Mouse (Mus musculus): ENCODE results near the gene Atp6ap1.

The Atp6ap1 gene

DNA sequence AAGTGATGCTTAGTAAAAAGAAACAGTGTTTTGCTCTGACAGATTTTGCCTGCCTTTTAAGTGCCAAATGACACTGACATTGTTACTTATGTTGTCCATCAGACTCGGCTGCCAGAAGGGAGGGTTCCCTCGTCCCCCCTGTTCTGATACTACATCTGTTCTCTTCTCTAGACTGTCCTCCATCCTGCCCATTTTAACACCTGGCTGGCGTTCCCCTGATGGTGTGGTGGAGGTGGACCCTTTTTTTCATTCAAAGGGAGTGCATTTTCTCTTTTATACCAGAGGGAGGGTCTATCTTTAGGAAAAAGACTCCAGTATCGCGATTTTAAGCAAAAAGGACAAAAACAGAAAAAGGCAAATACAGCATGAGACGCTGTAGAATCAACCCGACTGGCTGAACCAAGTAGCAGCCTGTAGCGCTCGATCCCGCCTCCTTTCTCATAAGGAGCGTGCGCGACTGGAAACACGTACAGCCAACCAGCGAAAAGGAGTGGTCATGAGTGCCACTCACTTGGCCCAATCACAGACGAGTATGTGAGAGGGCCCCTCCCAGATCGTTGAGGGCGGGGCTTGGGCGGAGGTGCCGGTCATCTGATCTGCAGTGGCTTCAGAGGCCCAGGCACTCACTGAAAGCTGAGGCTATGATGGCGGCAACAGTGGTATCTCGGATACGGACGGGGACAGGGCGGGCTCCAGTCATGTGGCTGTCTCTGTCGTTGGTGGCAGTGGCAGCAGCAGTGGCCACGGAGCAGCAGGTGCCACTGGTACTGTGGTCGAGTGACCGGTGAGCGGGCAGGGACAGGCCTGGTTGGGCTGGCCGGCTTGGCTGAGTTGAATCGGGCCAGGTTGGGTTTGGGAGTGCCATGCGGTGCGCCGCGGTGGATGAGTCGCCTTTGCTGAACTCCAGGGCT, at the start of gene Atp6ap1:
TSS of gene Atp6ap1 (plus strand) at position 560 of the 911 bp plus-strand sequence.
- peak; percentile 94 for DNase-seq (ENCODE audit: extremely low read depth, insufficient read length, low spot score)

DNA sequence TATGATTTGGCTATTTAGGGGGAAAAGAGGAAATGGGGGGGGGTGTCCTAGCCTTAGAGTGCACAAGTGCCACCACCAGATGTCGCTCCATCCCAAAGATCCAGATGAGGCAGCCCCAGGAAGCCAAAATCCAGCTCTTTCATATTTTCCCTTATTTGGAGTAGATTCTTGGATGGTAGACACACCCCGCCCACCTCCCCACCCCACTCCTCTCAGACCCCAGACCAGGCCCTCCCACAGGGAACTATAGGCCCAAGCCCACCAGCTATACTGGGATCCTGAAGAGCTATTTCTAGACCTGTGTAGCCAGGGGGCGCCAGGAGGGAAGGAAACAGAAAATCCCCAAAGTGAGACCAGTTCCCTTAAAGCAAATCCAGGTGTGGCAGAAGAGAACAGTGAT, 48.2 kb upstream of the Atp6ap1 start:
- peak; percentile 56 for DNase-seq (ENCODE audit: extremely low read depth, insufficient read length, low spot score)

DNA sequence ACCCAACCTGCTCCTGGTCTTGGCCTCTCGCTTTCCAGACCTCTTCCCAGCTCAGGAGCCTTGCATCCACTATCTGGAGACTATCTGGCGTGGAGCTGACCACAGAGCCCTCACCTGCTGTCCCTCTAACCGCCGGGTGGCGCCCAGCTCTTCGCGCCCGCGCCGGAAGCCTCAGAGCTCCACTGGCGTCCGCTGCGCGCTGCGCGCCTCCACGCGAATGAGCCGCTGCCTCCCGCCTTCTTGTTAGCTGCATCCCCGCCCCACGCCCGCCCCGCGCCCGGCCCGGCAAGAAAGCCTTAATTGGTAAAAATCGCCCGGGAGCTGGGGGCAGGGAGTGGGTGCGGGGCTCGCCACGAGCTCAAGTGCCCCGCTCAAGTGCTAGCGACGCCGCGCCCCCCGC, 47.3 kb upstream of the Atp6ap1 start, which contains the start of gene Flna:
TSS of gene Flna (minus strand) at position 206 of the 400 bp plus-strand sequence.
- peak; percentile 82 for DNase-seq (ENCODE audit: extremely low read depth, insufficient read length, low spot score)

DNA sequence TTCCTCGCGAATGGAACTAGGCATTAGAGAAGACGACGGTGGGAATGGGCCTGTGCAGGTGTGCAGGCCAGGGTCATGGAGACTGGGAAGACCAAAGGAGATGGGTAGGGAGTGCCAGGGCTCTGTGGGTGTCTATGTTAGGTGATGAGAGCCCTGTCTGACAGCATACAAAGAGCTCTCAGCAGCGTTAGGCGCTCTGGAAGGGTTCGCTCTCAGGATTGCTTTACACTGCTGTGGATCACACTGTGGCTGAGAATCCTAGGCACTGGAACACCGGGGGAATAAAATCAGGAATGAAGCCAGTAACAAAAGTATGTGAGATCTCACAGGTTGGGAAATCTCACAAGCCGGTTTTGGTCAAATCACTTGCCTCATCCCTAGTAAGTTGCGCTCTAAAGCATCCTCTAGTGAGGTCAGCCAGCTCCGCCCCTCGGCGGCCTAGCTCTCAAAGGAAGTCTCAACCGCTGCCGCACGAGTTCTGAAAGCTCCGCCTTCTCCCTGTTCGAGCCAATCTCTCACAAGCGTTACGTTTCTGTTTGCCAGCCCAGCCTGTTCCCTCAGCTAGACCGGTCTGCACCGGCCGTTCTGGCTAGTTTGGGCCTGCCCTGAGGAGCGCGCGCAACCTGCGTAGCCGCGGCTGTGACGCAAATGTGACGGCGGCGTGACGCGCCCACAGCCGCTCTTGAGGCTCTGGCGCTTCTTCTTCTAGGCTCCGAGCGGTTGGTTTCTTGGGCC, 42.6 kb upstream of the Atp6ap1 start, which contains the start of gene Emd:
TSS of gene Emd (plus strand) at position 535 of the 735 bp plus-strand sequence.
- peak; percentile 93 for DNase-seq (ENCODE audit: extremely low read depth, insufficient read length, low spot score)

DNA sequence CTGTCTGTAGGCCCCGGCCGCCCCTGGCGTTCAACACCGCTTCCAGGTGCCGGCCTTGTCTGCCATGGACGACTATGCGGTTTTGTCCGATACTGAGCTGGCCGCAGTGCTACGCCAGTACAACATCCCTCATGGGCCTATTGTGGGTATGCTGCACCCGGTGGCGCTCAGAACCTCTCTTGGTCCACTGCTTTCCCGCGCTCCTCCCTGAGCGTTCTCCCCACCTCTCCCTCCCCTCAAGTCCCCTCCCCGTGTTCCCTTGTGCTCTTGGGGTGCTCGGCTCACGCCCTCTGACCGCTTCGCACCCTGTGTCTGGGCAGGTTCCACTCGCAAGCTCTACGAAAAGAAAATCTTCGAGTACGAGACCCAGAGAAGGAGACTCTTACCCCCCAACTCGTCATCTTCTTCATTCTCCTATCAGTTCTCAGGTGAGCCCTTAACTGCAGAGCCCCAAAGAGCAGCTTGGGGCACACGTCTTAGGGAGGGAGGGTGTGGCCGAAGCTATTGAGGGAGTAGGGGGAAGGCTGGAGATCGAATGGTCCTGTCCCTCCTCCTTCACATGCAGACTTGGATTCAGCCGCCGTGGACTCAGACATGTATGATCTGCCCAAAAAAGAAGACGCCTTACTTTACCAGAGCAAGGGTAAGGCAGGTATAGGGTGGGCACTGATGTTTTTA, 41.9 kb upstream of the Atp6ap1 start:
- no peak for DNase-seq (ENCODE audit: extremely low read depth, insufficient read length, low spot score)

DNA sequence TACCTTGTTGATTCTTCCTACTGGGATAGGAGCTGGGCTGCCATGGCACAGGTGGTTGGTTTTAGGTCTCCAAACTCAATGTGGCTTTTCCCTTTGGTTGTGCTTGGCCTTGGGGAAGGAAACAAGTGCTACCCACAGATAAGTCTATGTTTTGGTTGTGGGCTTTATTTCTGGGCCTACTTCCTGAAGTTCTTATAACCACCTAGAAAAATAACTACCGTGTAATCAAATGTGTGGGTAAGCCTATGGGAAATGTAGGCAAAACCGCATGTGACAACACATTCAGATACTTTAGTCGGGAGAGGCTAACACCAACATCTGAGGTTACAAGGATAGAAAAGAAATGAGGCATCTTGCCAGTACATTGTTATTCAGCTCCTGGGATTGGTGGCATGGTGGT, 39.2 kb upstream of the Atp6ap1 start:
- no peak for DNase-seq (ENCODE audit: extremely low read depth, insufficient read length, low spot score)

DNA sequence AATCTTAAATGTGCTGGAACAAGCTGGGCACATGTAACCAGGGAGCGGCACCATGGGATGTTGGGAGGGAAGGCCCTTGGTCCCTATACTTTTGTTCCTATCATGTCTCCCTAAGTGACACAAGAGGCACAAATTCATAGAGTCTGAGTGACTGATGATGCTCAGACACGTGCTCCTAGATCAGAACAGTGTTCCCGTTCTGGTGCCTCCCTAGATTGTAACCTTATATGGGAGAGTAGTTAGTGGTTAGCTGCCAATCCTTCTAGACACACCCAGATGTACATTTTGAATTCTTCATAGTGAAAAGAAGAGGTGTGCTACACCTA, 27.2 kb upstream of the Atp6ap1 start:
- DNase-seq (ENCODE audit: extremely low read depth, insufficient read length, low spot score) = no peak

DNA sequence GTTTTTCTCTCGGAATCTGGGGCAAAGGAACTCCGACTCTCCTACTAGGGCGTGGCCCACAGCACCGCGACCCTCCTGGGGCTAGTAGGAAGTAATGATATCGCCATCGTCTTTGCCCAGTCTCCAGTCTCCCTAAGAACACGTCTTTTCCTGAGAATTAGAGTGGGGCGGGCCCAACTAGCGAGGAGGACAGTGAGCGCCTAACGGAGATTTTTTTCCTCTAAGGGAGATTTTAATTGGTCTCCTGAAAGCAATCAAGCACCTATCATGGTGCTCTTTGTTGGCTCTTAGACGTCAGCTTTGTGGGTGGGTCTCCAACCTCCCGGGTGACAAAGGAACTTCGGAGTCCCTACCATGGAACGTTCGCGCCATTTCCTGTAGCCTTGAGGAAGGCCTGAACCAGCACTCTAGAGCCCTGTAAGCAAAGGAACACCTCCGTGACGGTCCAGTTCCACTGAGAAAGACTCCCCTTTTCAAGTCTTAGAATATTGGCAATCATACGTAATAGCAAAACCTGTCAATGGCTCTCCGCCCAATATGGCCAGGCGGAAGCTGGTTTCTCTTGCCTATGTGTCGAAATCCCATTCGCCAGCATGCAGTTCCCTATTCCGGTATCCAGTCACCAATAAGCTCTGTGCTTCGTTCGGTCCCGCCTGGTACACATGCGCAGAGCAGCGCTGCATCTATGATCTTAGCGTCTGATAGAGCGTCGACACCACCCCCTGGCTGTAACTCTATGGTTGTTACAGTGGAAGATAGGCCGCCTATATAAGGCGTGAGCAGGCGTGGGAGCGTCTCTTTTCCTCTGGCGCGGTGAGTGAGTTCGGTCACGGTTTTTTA, 26.6 kb upstream of the Atp6ap1 start, which contains the start of gene Rpl10:
TSS of gene Rpl10 (plus strand) at position 751 of the 840 bp plus-strand sequence.
- DNase-seq (ENCODE audit: extremely low read depth, insufficient read length, low spot score) = peak; percentile 86

DNA sequence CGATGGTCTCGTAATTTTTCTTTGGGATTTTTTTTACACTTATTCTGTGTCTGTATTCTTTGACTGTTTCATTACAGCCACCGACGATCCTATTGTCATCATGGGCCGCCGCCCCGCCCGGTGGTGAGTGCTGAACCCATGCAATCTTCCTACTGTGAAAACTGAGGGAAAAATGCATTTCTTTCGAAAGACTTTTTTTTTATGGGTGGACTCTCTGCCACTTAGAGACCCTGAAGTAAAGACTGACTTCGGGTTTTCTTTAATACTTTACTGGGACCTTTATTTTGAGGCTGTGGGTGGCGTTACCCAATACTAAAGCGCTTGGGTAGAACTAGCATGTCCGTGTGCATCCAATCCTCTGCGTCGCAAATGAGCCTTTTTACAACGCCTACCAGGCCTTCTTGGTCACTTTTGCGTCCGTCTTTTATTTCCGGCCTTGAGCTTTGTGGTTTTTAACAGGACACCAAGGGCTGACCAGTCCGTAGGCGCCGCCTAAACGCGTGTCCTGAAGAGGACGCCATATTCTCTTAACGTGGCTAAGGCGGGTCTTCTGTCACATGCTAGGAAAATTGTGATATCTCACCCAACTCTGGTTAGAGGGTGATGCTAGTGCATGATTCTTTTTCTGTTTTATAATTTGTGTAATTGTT, 25.9 kb upstream of the Atp6ap1 start:
- DNase-seq (ENCODE audit: extremely low read depth, insufficient read length, low spot score) = peak; percentile 50

DNA sequence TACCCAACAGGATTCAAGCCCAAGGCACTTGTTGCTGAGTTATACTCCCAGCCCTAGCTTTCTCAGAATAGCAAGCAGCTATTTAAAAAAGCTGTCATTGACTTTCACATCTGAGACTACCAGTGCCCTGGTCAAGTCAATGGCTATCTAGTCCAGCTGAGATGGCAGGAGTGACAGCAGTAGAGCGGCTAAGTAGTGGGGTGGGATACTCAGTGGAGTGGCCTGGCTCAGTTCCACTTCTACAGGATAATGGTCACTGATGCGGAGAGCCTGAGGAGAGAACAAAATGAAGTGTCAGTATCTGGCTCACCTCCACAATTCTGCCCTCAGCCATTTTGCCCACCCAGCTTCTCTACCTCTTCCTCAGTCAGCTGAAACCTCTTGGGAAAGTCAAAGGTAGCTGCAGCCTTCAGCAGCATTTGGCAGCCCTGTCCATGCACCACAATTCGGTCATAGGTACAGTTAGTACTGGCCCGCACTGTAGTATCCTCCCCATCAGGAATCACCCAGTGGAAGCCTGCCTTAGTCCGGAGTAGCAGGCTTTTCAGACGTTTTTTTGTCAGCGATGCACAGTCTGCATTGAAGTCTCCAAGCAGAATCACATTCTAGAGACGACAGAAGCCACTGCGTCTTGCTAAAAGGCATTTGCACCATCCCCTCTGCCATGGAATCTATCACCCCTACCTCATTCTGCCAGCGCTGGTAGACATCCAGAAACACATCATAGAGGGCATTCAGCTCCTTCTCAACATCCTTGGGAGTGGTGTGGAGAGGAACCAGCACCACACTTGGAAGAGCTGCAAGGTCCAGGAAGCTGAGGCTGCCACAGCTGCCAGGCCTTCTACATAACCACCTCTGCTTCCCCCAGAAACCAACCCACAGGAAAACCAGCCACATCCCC, 23.2 kb upstream of the Atp6ap1 start:
- peak; percentile 38 for DNase-seq (ENCODE audit: extremely low read depth, insufficient read length, low spot score)

DNA sequence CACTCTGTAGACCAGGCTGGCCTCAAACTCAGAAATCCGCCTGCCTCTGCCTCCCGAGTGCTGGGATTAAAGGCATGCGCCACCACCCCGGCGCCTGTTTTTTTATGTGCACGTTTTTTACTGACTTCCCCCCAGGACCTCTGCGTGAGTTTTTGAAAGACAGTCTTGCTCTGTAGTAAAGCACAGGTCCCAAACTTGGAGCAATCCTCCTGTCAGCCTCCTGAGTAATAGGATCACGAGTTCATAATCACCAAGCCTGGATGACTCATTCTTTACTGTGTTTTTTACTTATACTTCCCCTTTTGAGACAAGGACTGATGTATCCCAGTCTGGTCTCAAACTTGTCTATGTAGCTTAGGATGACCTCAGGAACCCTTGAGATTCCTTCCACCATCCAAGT, 19.0 kb upstream of the Atp6ap1 start:
- DNase-seq (ENCODE audit: extremely low read depth, insufficient read length, low spot score) = no peak

DNA sequence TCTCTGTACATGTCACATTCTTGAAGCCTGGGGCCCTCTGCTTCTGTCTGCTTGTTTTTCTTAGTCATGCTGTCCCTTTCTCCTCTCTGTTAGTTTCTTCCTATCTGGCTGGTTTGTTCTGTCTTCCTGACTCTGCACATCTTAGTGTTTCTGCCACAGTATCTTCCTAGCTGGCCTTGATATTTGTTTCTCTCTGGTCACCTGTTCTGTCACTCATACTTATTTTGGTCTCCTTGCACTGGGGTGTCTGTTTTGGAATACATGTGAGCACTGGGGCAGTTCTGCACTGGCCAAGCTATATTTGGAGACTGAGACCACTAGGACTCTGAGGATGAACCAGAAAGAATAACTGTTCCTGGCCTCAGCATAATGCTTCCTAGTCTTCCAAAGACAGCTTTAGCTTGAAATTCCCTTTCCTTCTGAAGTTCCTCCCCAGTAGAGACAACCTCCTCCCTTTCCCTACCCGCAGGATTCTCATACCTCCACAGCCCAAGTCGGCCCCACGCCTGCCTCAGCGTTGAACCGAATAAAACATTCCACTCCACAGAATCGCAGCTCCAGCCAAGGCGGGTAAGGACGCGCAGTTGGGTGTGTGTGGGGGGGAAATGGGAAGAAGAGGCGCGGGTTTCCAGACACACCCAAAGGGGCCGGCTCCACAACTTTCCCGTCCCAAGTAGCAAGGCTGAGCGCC, 15.7 kb upstream of the Atp6ap1 start:
- no peak for DNase-seq (ENCODE audit: extremely low read depth, insufficient read length, low spot score)

DNA sequence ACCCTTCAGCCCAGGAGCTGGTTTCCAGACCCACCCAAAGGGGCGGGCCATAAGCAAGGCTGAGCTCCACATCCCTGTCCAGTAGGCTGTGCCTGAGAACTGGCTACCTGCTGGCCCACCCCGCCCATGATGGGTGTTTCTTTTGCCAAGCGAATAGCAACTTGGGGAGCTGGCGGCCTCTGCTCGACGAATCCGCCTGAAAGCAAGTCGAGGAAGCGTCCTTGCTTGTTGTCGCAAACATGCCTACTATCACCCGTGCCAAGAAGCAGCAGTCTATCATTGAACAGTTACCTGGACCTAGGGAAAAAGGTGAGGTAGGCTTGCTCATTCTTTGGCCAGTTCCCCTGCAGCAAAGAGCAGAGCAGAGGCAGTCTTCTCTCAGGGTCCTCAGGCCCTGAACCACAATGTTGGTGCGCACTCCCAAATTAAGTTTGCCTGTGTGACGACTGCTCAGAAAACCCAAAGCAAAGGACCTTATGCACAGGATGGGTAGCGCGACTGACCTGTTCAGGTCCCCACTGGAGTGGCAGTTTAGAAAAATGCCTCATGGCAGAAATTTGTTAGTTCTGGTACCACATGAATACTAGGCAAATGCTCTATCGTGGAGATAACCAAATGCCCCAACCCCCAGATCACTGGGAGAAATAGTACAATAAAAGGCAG, 15.0 kb upstream of the Atp6ap1 start, which contains the start of the genes Taz and Dnase1l1:
TSS of gene Taz (plus strand) at position 181 of the 663 bp plus-strand sequence.
TSS of gene Dnase1l1 (minus strand) at position 606 of the 663 bp plus-strand sequence.
- DNase-seq (ENCODE audit: extremely low read depth, insufficient read length, low spot score) = peak; percentile 87

DNA sequence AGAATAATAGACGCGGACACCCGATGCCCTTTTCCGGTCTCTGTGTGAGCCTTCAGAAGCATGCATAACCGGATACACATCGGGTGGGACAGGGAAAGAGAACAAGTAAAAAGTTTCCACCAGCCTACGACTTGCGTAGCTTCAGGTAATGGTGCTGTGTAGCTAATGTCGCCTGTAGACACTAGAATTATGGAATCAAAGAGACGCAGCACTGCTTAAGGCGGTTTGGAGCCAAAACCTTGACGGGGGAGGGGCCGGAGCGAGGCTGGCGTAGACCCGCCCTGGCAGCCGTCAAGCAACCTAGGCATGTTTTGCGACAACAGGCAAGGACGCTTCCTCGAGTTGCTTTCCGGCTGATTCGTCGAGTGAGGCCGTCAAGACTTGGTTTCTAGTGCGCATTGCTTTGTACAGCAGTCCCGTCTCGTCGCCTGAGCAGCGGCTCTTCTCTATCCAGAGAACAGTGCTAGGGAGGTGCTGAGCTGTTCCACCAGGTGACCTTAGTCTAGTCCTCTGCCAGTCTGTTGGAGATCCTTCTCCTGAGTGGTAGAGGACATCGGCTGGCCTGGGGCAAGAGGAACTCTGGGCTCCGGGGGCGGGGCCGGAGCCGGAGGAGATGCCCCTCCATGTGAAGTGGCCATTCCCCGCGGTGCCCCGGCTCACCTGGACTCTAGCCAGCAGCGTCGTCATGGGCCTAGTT, 14.4 kb upstream of the Atp6ap1 start:
- peak; percentile 89 for DNase-seq (ENCODE audit: extremely low read depth, insufficient read length, low spot score)

DNA sequence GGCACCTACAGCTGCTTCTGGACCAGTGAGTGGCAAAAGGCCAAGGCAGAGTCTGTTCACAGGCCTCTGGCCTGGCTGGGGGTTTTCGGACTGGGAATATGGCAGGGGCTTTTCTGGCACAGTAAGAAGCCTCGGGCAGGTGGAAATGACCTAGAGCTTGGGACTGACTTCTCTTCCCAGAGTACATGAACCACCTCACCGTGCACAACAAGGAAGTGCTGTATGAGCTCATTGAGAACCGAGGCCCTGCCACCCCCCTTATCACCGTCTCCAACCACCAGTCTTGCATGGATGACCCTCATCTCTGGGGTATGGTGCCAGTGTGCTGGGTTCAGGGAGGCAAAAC, 13.8 kb upstream of the Atp6ap1 start:
- DNase-seq (ENCODE audit: extremely low read depth, insufficient read length, low spot score) = no peak

DNA sequence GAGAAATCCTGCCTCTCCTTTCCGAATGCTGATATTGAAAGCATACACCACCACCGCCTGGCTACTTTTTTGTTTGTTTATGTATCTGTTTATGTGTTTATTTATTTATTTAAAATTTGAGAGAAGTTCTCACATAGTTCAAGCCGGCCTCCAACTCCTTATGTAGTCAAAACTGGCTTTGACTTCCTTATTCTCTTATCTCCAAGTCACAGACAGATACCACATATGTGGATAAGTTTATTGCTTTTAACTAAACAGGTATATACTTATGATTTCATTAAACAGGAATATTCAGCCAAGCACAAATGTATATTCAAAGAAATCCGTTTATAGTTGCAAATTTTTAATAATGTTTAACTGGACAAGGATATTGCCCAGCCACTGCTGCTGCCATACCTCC, 3.5 kb upstream of the Atp6ap1 start:
- no peak for DNase-seq (ENCODE audit: extremely low read depth, insufficient read length, low spot score)

DNA sequence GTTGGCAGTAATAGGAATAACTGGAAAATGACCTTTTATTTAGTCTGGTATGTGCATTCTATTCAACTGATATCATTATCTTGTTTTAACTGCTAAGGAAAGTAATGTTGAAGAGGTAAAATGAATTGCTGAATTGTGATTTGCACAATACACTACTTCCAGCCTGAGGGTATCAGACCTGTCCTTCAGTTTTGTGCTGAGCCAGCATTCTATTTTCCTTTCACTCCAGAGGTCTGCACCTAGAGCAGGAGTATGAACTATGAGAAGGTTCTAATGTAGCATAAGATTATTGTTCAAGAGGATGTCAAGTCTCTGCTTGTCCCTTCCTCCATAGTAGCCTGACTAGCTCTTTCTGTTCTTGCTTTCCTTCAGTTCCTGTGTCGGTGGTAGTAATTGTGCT, 1.5 kb downstream of the Atp6ap1 start:
- DNase-seq (ENCODE audit: extremely low read depth, insufficient read length, low spot score) = no peak
